22 mouse cellular contexts compared by ENCODE assay signal in the genomic region with DNA sequence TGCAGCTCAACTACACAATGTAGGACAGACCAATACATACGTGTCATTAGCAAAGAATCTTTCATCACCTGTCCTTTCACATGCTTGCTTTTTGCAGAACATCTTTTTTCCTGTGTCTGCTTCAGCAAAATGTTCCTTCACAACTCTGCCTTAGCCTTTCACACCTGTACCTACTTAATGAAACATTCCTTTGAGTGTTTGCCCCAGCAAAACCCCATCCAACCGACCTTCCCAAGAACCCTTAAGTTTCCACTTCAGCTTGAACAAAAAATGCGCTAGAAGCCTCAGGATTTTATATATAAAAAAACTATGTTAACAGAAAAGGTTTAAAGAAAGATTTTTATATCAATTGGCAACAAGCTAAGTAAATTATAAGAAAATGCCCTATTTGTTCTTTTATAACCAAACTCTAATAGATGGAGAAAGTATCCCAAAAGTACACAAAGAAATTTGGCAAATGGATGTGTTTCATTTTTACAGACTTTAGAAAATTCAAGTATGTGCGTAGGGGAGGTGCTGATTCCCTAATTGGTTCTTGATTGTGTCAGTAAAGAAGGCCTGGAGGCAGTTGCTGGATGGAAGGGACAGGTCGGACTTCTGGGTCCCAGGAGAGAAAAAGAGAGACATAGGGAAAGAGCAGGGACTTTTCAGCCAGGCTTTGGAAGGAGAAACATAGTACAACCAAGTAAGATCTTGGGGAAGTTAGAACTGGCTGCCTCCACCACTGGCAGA.
"Had no signal": no experiment of that assay in that cellular context is flagged by ENCODE, and none has a peak within 500 bp of the region (broad histone marks: within the 10 kb centered on the region; RNA-seq: fewer than 3 reads in every experiment).

No protein-coding gene starts in this region.

- H3K9me3 ChIP-seq: heart, embryonic 10.5 days; hindbrain, embryonic 12.5 days; intestine, embryonic 15.5 days; limb, embryonic 12.5 days had no signal

- H3K4me2 ChIP-seq: heart, embryonic 12.5 days; hindbrain, embryonic 12.5 days; hindbrain, embryonic 14.5 days; intestine, embryonic 15.5 days; limb, embryonic 12.5 days had no signal

- H3K27ac ChIP-seq: heart, embryonic 10.5 days; hindbrain, embryonic 10.5 days; hindbrain, embryonic 12.5 days; hindbrain, embryonic 14.5 days; intestine, embryonic 15.5 days; layer of hippocampus, adult 2 months; left cerebral cortex, adult 2 months; limb, embryonic 10.5 days; limb, embryonic 12.5 days had no signal

- ATAC-seq: forebrain, postnatal 0 days; hindbrain, embryonic 16.5 days; inflammation-experienced regulatory T-cells, adult 6 months; intestine, embryonic 15.5 days; intestine, postnatal 0 days had no signal

- H3K4me3 ChIP-seq: heart, embryonic 10.5 days; heart, embryonic 12.5 days; hindbrain, embryonic 10.5 days; hindbrain, embryonic 12.5 days; intestine, embryonic 15.5 days; layer of hippocampus, adult 2 months; left cerebral cortex, adult 2 months; limb, embryonic 10.5 days; limb, embryonic 12.5 days had no signal

- H3K4me1 ChIP-seq: heart, embryonic 10.5 days; heart, embryonic 12.5 days; hindbrain, embryonic 10.5 days; hindbrain, embryonic 12.5 days; intestine, embryonic 15.5 days; limb, embryonic 10.5 days; limb, embryonic 12.5 days had no signal

- H3K9ac ChIP-seq: forebrain, postnatal 0 days; heart, embryonic 12.5 days; hindbrain, embryonic 12.5 days; hindbrain, embryonic 14.5 days; intestine, embryonic 15.5 days; limb, embryonic 12.5 days had no signal

- H3K27me3 ChIP-seq: hindbrain, embryonic 12.5 days; intestine, embryonic 15.5 days; limb, embryonic 12.5 days had no signal

- H3K36me3 ChIP-seq: heart, embryonic 10.5 days; heart, embryonic 12.5 days; hindbrain, embryonic 10.5 days; hindbrain, embryonic 12.5 days; intestine, embryonic 15.5 days; limb, embryonic 10.5 days; limb, embryonic 12.5 days had no signal

- DNase-seq: forebrain, postnatal 0 days; gastrocnemius, postnatal 14 days; gastrocnemius, postnatal 36 days; heart, postnatal 4 days; kidney, adult 18-20 months; kidney, adult 8-10 months; kidney, postnatal 10 days; kidney, postnatal 25 days; kidney, postnatal 4 days had no signal
